Mouse (Mus musculus) limb, embryonic 10.5 days (tissue): ENCODE data around the gene Sipa1l2. TPM values are rescaled to one million over a fixed set of nuclear protein-coding genes. Genes with fewer than 3 reads are reported as not detected.
A peak's percentile ranks its signal among the peaks of the same experiment; 100 is the strongest.

Experiments used
- DNase-seq: peaks from one replicate; pipeline ENCODE4 v3.0.0-alpha.2; 2017; ENCODE audit warnings: low spot score
- H3K27ac ChIP-seq: fragments of 300-500 bp; sonication (generic); 2 replicates; pipeline ENCODE4 v1.5.1; 2016; ENCODE audit warnings: mild to moderate bottlenecking
- H3K27me3 ChIP-seq: fragments of 300-500 bp; sonication (generic); 2 replicates; pipeline ENCODE4 v1.6.1; 2016; ENCODE audit warnings: low read depth, mild to moderate bottlenecking; ENCODE audit not compliant: poor library complexity, severe bottlenecking
- H3K36me3 ChIP-seq: fragments of 300-500 bp; sonication (generic); 2 replicates; pipeline ENCODE4 v1.6.1; 2016; ENCODE audit warnings: mild to moderate bottlenecking, moderate library complexity
- H3K4me1 ChIP-seq: fragments of 300-500 bp; sonication (generic); 2 replicates; pipeline ENCODE4 v1.6.1; 2016
- H3K4me3 ChIP-seq: fragments of 300-500 bp; sonication (generic); 2 replicates; pipeline ENCODE4 v1.5.1; 2016; ENCODE audit warnings: mild to moderate bottlenecking, moderate library complexity
- H3K9me3 ChIP-seq: fragments of 300-500 bp; sonication (generic); replicated peaks from 2 replicates; pipeline ENCODE4 v1.6.1; 2016; ENCODE audit warnings: mild to moderate bottlenecking
- WGBS: fragments of 180-500 bp; shearing (Covaris S2); methylation state at CpG from one replicate; pipeline ENCODE4 v1.1.7; 2016; 5-methylcytosine and 5-hydroxymethylcytosine counted together
- polyA plus RNA-seq: library from polyadenylated mRNA; unstranded; fragments of >200 nt; fragmentation: Nextera tagmentation; extraction: Ambion mirVana; gene quantifications from 2 replicates; pipeline ENCODE4 v1.2.1, GENCODE M21; 2016

The Sipa1l2 gene
- polyA plus RNA-seq, 1 experiment from 2014 or later: 13.9 TPM

GRCm38 (mm10) chr8:125513935-125514334, 55.7 kb downstream of the Sipa1l2 start:
- no peaks in the 10 kb centered on the region for H3K27me3 ChIP-seq
- H3K4me1 ChIP-seq: peaks cover 60% of the 10 kb centered on the region
- 66% methylated on average over 5 of the region's 5 CpGs for WGBS
- H3K36me3 ChIP-seq: 0 out of 2 replicates have a peak, but pooled peaks cover 2% of the 10 kb centered on the region
- no peak for DNase-seq
- no peak overlapping the region for H3K4me3 ChIP-seq
- H3K27ac ChIP-seq: peak overlapping the region; percentile 66; the same call in 1 of the 2 replicates
- no peaks in the 10 kb centered on the region for H3K9me3 ChIP-seq

- Histone ChIP-seq H3K9me3 (no peaks in the 10 kb centered on the region), H3K27me3 (no peaks in the 10 kb centered on the region), H3K4me3 (no peak overlapping the region), H3K4me1 (peaks cover 58% of the 10 kb centered on the region), H3K27ac (peak overlapping the region; percentile 66; the same call in 1 of the 2 replicates), H3K36me3 (0 out of 2 replicates have a peak, but pooled peaks cover 2% of the 10 kb centered on the region)
- 66% methylated on average over 5 of the region's 5 CpGs for WGBS
- no peak for DNase-seq
Measured at GRCm38 (mm10) chr8:125513242-125513866, 56.3 kb downstream of the Sipa1l2 start.

- WGBS: 70% methylated on average over 1 of the region's 1 CpGs
- H3K4me1 ChIP-seq: peaks cover 50% of the 10 kb centered on the region
- H3K27ac ChIP-seq: no peak overlapping the region
- no peak overlapping the region for H3K4me3 ChIP-seq
- H3K9me3 ChIP-seq: no peaks in the 10 kb centered on the region
- no peak for DNase-seq
- no peaks in the 10 kb centered on the region for H3K27me3 ChIP-seq
- 0 out of 2 replicates have a peak, but pooled peaks cover 2% of the 10 kb centered on the region for H3K36me3 ChIP-seq
Measured at GRCm38 (mm10) chr8:125512561-125512960, 57.0 kb downstream of the Sipa1l2 start.

- H3K4me1 ChIP-seq: peaks cover 39% of the 10 kb centered on the region
- H3K4me3 ChIP-seq: no peak overlapping the region
- 64% methylated on average over 14 of the region's 14 CpGs for WGBS
- no peak overlapping the region for H3K27ac ChIP-seq
- 0 out of 2 replicates have a peak, but pooled peaks cover 2% of the 10 kb centered on the region for H3K36me3 ChIP-seq
- no peaks in the 10 kb centered on the region for H3K9me3 ChIP-seq
- no peak for DNase-seq
- no peaks in the 10 kb centered on the region for H3K27me3 ChIP-seq
Measured at GRCm38 (mm10) chr8:125510861-125511668, 58.5 kb downstream of the Sipa1l2 start.

- Histone ChIP-seq H3K4me1 (peaks cover 38% of the 10 kb centered on the region), H3K9me3 (no peaks in the 10 kb centered on the region), H3K27ac (no peak overlapping the region), H3K4me3 (no peak overlapping the region), H3K27me3 (no peaks in the 10 kb centered on the region), H3K36me3 (0 out of 2 replicates have a peak, but pooled peaks cover 2% of the 10 kb centered on the region)
- WGBS: 43% methylated on average over 4 of the region's 4 CpGs
- DNase-seq: no peak
Measured at GRCm38 (mm10) chr8:125509776-125510175, 59.8 kb downstream of the Sipa1l2 start.

GRCm38 (mm10) chr8:125509175-125509574, 60.4 kb downstream of the Sipa1l2 start:
- no peaks in the 10 kb centered on the region for H3K9me3 ChIP-seq
- 89% methylated on average over 6 of the region's 6 CpGs for WGBS

GRCm38 (mm10) chr8:125507291-125507690, 62.3 kb downstream of the Sipa1l2 start:
- no peak overlapping the region for H3K27ac ChIP-seq
- peaks cover 41% of the 10 kb centered on the region for H3K4me1 ChIP-seq
- H3K36me3 ChIP-seq: 0 out of 2 replicates have a peak, but pooled peaks cover 2% of the 10 kb centered on the region
- no peaks in the 10 kb centered on the region for H3K27me3 ChIP-seq
- no peak overlapping the region for H3K4me3 ChIP-seq
- no peak for DNase-seq
- H3K9me3 ChIP-seq: no peaks in the 10 kb centered on the region
- WGBS: 84% methylated on average over 8 of the region's 8 CpGs

More at GRCm38 (mm10) chr8:125509175-125509574, 60.4 kb downstream of the Sipa1l2 start:
- DNase-seq: no peak
- no peaks in the 10 kb centered on the region for H3K27me3 ChIP-seq
- peaks cover 43% of the 10 kb centered on the region for H3K4me1 ChIP-seq
- H3K36me3 ChIP-seq: 0 out of 2 replicates have a peak, but pooled peaks cover 2% of the 10 kb centered on the region
- no peak overlapping the region for H3K4me3 ChIP-seq
- no peak overlapping the region for H3K27ac ChIP-seq

- DNase-seq: no peak
- WGBS: 47% methylated on average over 6 of the region's 6 CpGs
- Histone ChIP-seq H3K9me3 (no peaks in the 10 kb centered on the region), H3K27me3 (no peaks in the 10 kb centered on the region), H3K4me3 (no peak overlapping the region), H3K27ac (no peak overlapping the region), H3K36me3 (no peaks in the 10 kb centered on the region), H3K4me1 (peaks cover 43% of the 10 kb centered on the region)
Measured at GRCm38 (mm10) chr8:125504605-125505257, 64.9 kb downstream of the Sipa1l2 start.

- no peak for DNase-seq
- no peak overlapping the region for H3K27ac ChIP-seq
- no peaks in the 10 kb centered on the region for H3K27me3 ChIP-seq
- no peak overlapping the region for H3K4me3 ChIP-seq
- H3K9me3 ChIP-seq: no peaks in the 10 kb centered on the region
- no peaks in the 10 kb centered on the region for H3K36me3 ChIP-seq
- WGBS: 74% methylated on average over 8 of the region's 8 CpGs
- H3K4me1 ChIP-seq: peaks cover 44% of the 10 kb centered on the region
Measured at GRCm38 (mm10) chr8:125503808-125504207, 65.8 kb downstream of the Sipa1l2 start.

- Histone ChIP-seq H3K36me3 (no peaks in the 10 kb centered on the region), H3K27ac (no peak overlapping the region), H3K4me3 (no peak overlapping the region), H3K9me3 (no peaks in the 10 kb centered on the region), H3K27me3 (no peaks in the 10 kb centered on the region), H3K4me1 (peaks cover 47% of the 10 kb centered on the region)
- DNase-seq: no peak
- whole genome bisulfite sequencing: 90% methylated on average over 3 of the region's 3 CpGs
Measured at GRCm38 (mm10) chr8:125502828-125503227, 66.8 kb downstream of the Sipa1l2 start.

- 78% methylated on average over 5 of the region's 5 CpGs for WGBS
- Histone ChIP-seq H3K27ac (0 out of 2 replicates have a peak overlapping the region, but pooled peaks have one; percentile 25), H3K36me3 (no peaks in the 10 kb centered on the region), H3K27me3 (no peaks in the 10 kb centered on the region), H3K4me1 (peaks cover 53% of the 10 kb centered on the region), H3K4me3 (no peak overlapping the region), H3K9me3 (no peaks in the 10 kb centered on the region)
- no peak for DNase-seq
Measured at GRCm38 (mm10) chr8:125500005-125500404, 69.6 kb downstream of the Sipa1l2 start.

- Histone ChIP-seq H3K9me3 (no peaks in the 10 kb centered on the region), H3K27me3 (no peaks in the 10 kb centered on the region), H3K27ac (no peak overlapping the region), H3K4me1 (peaks cover 47% of the 10 kb centered on the region), H3K36me3 (no peaks in the 10 kb centered on the region), H3K4me3 (no peak overlapping the region)
- DNase-seq: no peak
- 64% methylated on average over 10 of the region's 10 CpGs for WGBS
Measured at GRCm38 (mm10) chr8:125498508-125498907, 71.1 kb downstream of the Sipa1l2 start.
